Mouse (Mus musculus) cerebellum, adult 2 months (tissue): ENCODE measurements around the gene Polm. TPM values are rescaled to one million over a fixed set of nuclear protein-coding genes. Genes with fewer than 3 reads are reported as not detected.
A peak's percentile ranks its signal among the peaks of the same experiment; 100 is the strongest.

ENCODE experiments used
- DNase-seq, 2 experiments: peaks; one replicate each; pipeline ENCODE4 v3.0.0; 2021
- H3K27ac ChIP-seq: fragments of 200-500 bp; 2 replicates; pipeline ENCODE4 v1.5.1; 2012; ENCODE audit warnings: low read length, control low read depth, inconsistent platforms; ENCODE audit not compliant: insufficient read depth
- H3K27me3 ChIP-seq: fragments of 200-500 bp; 2 replicates; pipeline ENCODE4 v1.6.1; 2012; ENCODE audit warnings: inconsistent platforms, mild to moderate bottlenecking, low read length, moderate library complexity; ENCODE audit not compliant: control insufficient read depth, insufficient read depth
- H3K4me1 ChIP-seq: fragments of 200-500 bp; 2 replicates; pipeline ENCODE4 v1.6.1; 2011; ENCODE audit warnings: low read length; ENCODE audit not compliant: control insufficient read depth, insufficient read depth
- H3K4me3 ChIP-seq: fragments of 200-500 bp; replicated peaks from 2 replicates; pipeline ENCODE3; 2011; ENCODE audit warnings: mild to moderate bottlenecking, low read depth, low read length, control low read depth; ENCODE audit not compliant: insufficient read depth
- CTCF ChIP-seq: fragments of 200-500 bp; IDR thresholded peaks from 2 replicates; pipeline ENCODE4 v1.5.1; 2011; ENCODE audit warnings: low read depth, mild to moderate bottlenecking, control low read depth, low read length, moderate library complexity, borderline replicate concordance; ENCODE audit not compliant: insufficient read depth
- POLR2A ChIP-seq: fragments of 200-500 bp; IDR thresholded peaks from 2 replicates; pipeline ENCODE4 v1.6.1; 2011; ENCODE audit warnings: low read length, control low read depth, borderline replicate concordance; ENCODE audit not compliant: insufficient read depth
- WGBS: fragments of 180-500 bp; shearing (Covaris S2); methylation state at CpG from one replicate; pipeline ENCODE4 v1.1.7; 2018; 5-methylcytosine and 5-hydroxymethylcytosine counted together
- polyA plus RNA-seq: library from polyadenylated mRNA; depleted of rRNA; stranded (reverse); fragments of >200 nt; gene quantifications from 2 replicates; pipeline ENCODE4 v1.2.3, GENCODE M21; 2012

Polm gene
- polyA plus RNA-seq, 1 experiment = 15.0 TPM

- Histone ChIP-seq H3K4me3 (no peak overlapping the region), H3K4me1 (peaks cover 5% of the 10 kb centered on the region), H3K27me3 (no peaks in the 10 kb centered on the region), H3K27ac (no peak overlapping the region)
- TF ChIP-seq POLR2A (no peak), CTCF (no peak; the same call in 1 of the 2 replicates)
- DNase-seq = peak; percentile 44 to 45
- WGBS = 19% methylated on average over 1 of the region's 1 CpGs
Measured at GRCm38 (mm10) chr11:5836126-5836525, 1.7 kb downstream of the Polm start.

- Histone ChIP-seq H3K27ac (no peak overlapping the region), H3K27me3 (no peaks in the 10 kb centered on the region), H3K4me3 (no peak overlapping the region), H3K4me1 (peaks cover 5% of the 10 kb centered on the region)
- TF ChIP-seq CTCF (no peak), POLR2A (no peak)
- DNase-seq = no peak
- WGBS = 85% methylated on average over 7 of the region's 7 CpGs
Measured at GRCm38 (mm10) chr11:5835057-5835456, 2.8 kb downstream of the Polm start.

GRCm38 (mm10) chr11:5834506-5834905 is 3.3 kb downstream of the Polm start:
- no peak overlapping the region for H3K27ac ChIP-seq
- no peak for DNase-seq
- H3K4me1 ChIP-seq = peaks cover 5% of the 10 kb centered on the region
- TF ChIP-seq CTCF = no peak
- no peak for TF ChIP-seq POLR2A
- WGBS = 87% methylated on average over 9 of the region's 9 CpGs
- no peaks in the 10 kb centered on the region for H3K27me3 ChIP-seq
- no peak overlapping the region for H3K4me3 ChIP-seq

- H3K4me3 ChIP-seq = no peak overlapping the region
- H3K27ac ChIP-seq = no peak overlapping the region
- no peak for DNase-seq
- TF ChIP-seq CTCF = no peak
- TF ChIP-seq POLR2A = no peak
- no peaks in the 10 kb centered on the region; the same call in 1 of the 2 replicates for H3K4me1 ChIP-seq
- H3K27me3 ChIP-seq = no peaks in the 10 kb centered on the region
- 90% methylated on average over 12 of the region's 12 CpGs for WGBS
Measured at GRCm38 (mm10) chr11:5829327-5829726, 8.5 kb downstream of the Polm start.

- no peak for DNase-seq
- no peak for TF ChIP-seq CTCF
- no peak for TF ChIP-seq POLR2A
- WGBS = 88% methylated on average over 11 of the region's 11 CpGs
- Histone ChIP-seq H3K4me3 (no peak overlapping the region), H3K4me1 (no peaks in the 10 kb centered on the region; the same call in 1 of the 2 replicates), H3K27ac (no peak overlapping the region), H3K27me3 (no peaks in the 10 kb centered on the region)
Measured at GRCm38 (mm10) chr11:5828509-5829191, 9.2 kb downstream of the Polm start.

GRCm38 (mm10) chr11:5827931-5828330 is 9.9 kb downstream of the Polm start:
- Histone ChIP-seq H3K27ac (no peak overlapping the region), H3K27me3 (no peaks in the 10 kb centered on the region), H3K4me3 (no peak overlapping the region), H3K4me1 (no peaks in the 10 kb centered on the region; the same call in 1 of the 2 replicates)
- WGBS = 82% methylated on average over 5 of the region's 5 CpGs
- TF ChIP-seq POLR2A (no peak), CTCF (no peak)
- DNase-seq = no peak

- TF ChIP-seq CTCF = no peak
- no peak for TF ChIP-seq POLR2A
- Histone ChIP-seq H3K4me3 (no peak overlapping the region), H3K4me1 (no peaks in the 10 kb centered on the region; the same call in 1 of the 2 replicates), H3K27ac (no peak overlapping the region), H3K27me3 (no peaks in the 10 kb centered on the region)
- DNase-seq = no peak
Measured at GRCm38 (mm10) chr11:5825432-5825831, 12.4 kb downstream of the Polm start.

GRCm38 (mm10) chr11:5819223-5819622 is 18.6 kb downstream of the Polm start:
- no peak for DNase-seq
- no peaks in the 10 kb centered on the region for H3K4me1 ChIP-seq
- no peaks in the 10 kb centered on the region for H3K27me3 ChIP-seq
- WGBS = 68% methylated on average over 2 of the region's 2 CpGs
- no peak overlapping the region for H3K27ac ChIP-seq
- TF ChIP-seq CTCF (no peak), POLR2A (no peak)
- H3K4me3 ChIP-seq = no peak overlapping the region
